Mouse (Mus musculus) neural tube, embryonic 13.5 days (tissue): ENCODE results near the gene Myo18b. TPM values are rescaled to one million over a fixed set of nuclear protein-coding genes. Genes with fewer than 3 reads are reported as not detected.

Experiments used
- ATAC-seq: fragments of 200-750 bp; cut with Nextera tagmentation; 2 replicates; pipeline ENCODE4 v1.8.0; 2017; ENCODE audit warnings: low read depth, mild to moderate bottlenecking, moderate TSS enrichment, moderate library complexity
- H3K27ac ChIP-seq: fragments of 300-500 bp; sonication (generic); replicated peaks from 2 replicates; pipeline ENCODE4 v1.5.1; 2015; ENCODE audit warnings: moderate library complexity, mild to moderate bottlenecking, inconsistent platforms
- H3K27me3 ChIP-seq: fragments of 300-500 bp; sonication (generic); 2 replicates; pipeline ENCODE4 v1.6.1; 2015; ENCODE audit warnings: mild to moderate bottlenecking, inconsistent platforms
- H3K36me3 ChIP-seq: fragments of 300-500 bp; sonication (generic); 2 replicates; pipeline ENCODE4 v1.6.1; 2015; ENCODE audit warnings: mild to moderate bottlenecking, inconsistent platforms
- H3K4me1 ChIP-seq: fragments of 300-500 bp; sonication (generic); replicated peaks from 2 replicates; pipeline ENCODE4 v1.6.1; 2015; ENCODE audit warnings: inconsistent platforms
- H3K4me2 ChIP-seq: fragments of 300-500 bp; sonication (generic); 2 replicates; pipeline ENCODE4 v1.6.1; 2015; ENCODE audit warnings: inconsistent platforms, mild to moderate bottlenecking, moderate library complexity
- H3K4me3 ChIP-seq: fragments of 300-500 bp; sonication (generic); 2 replicates; pipeline ENCODE4 v1.5.1; 2015; ENCODE audit warnings: mild to moderate bottlenecking, inconsistent platforms
- H3K9ac ChIP-seq: fragments of 300-500 bp; sonication (generic); 2 replicates; pipeline ENCODE4 v1.6.1; 2015; ENCODE audit warnings: moderate library complexity, mild to moderate bottlenecking, inconsistent platforms
- H3K9me3 ChIP-seq: fragments of 300-500 bp; sonication (generic); 2 replicates; pipeline ENCODE4 v1.6.1; 2016; ENCODE audit warnings: inconsistent platforms
- WGBS: fragments of 180-500 bp; shearing (Covaris S2); methylation state at CpG from one replicate; pipeline ENCODE4 v1.1.7; 2015; 5-methylcytosine and 5-hydroxymethylcytosine counted together
- polyA plus RNA-seq: library from polyadenylated mRNA; unstranded; fragments of >200 nt; fragmentation: Nextera tagmentation; extraction: Ambion mirVana; gene quantifications from 2 replicates; pipeline ENCODE4 v1.2.1, GENCODE M21; 2015

Gene Myo18b
- polyA plus RNA-seq, 1 experiment from 2014 or later, result 1.4 TPM

- no peaks in the 10 kb centered on the region for H3K36me3 ChIP-seq
- ATAC-seq, result peak; percentile 30; the same call in 1 of the 2 replicates
- H3K9ac ChIP-seq, result peak overlapping the region; percentile 52
- 0 out of 2 replicates have a peak, but pooled peaks cover 8% of the 10 kb centered on the region for H3K27me3 ChIP-seq
- H3K4me3 ChIP-seq, result peak overlapping the region; percentile 16
- H3K4me2 ChIP-seq, result peak overlapping the region; percentile 53
- 1% methylated on average over 15 of the region's 15 CpGs for WGBS
- H3K9me3 ChIP-seq, result no peaks in the 10 kb centered on the region
- peaks cover 39% of the 10 kb centered on the region for H3K4me1 ChIP-seq
- H3K27ac ChIP-seq, result 0 out of 2 replicates have a peak overlapping the region, but pooled peaks have one; percentile 10
Measured at GRCm38 (mm10) chr5:112655986-112656541, 240.1 kb downstream of the Myo18b start.

- no peak overlapping the region for H3K27ac ChIP-seq
Measured at GRCm38 (mm10) chr5:112655529-112655928, 240.6 kb downstream of the Myo18b start.

GRCm38 (mm10) chr5:112652036-112652435, 244.1 kb downstream of the Myo18b start:
- ATAC-seq, result no peak

More at GRCm38 (mm10) chr5:112655529-112655928, 240.6 kb downstream of the Myo18b start:
- H3K4me1 ChIP-seq, result peaks cover 35% of the 10 kb centered on the region
- 3% methylated on average over 14 of the region's 14 CpGs for WGBS
- H3K36me3 ChIP-seq, result no peaks in the 10 kb centered on the region
- H3K4me2 ChIP-seq, result peak overlapping the region; percentile 53
- peak overlapping the region; percentile 52 for H3K9ac ChIP-seq
- H3K9me3 ChIP-seq, result no peaks in the 10 kb centered on the region
- 0 out of 2 replicates have a peak, but pooled peaks cover 8% of the 10 kb centered on the region for H3K27me3 ChIP-seq
- H3K4me3 ChIP-seq, result peak overlapping the region; percentile 16
- ATAC-seq, result peak; percentile 71

DNA sequence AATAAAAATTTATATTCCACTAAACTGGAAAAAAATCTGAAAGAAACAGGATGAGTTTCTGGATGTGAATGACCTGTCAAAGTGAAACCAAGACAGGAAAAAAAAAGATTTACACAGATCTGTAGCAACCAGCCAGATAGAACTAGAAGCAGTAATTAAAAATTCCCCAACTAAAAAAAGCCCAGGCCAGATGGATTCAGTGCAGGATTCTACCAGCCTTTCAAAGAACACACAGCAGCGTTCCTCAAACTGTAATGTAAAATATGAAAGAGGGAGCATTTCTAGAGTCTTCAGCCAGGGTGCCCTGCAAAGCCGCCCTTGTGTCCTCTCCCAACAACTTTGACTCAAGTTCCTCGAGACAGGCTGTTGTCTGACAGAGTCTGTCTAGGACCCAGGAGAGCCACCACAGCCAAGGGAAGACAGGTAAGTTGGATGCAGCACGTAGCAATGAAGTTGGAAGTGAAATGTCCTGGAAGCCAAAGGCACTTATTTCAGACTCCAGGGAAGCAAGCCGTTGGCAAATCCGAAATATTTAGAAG, 246.9 kb downstream of the Myo18b start:
- peaks cover 4% of the 10 kb centered on the region; the same call in 1 of the 2 replicates for H3K27me3 ChIP-seq
- H3K9me3 ChIP-seq, result no peaks in the 10 kb centered on the region; the same call in 1 of the 2 replicates
- H3K27ac ChIP-seq, result no peak overlapping the region
- no peak for ATAC-seq
- H3K4me2 ChIP-seq, result no peak overlapping the region
- WGBS, result 90% methylated on average over 6 of the region's 6 CpGs
- peaks cover 12% of the 10 kb centered on the region for H3K4me1 ChIP-seq
- H3K9ac ChIP-seq, result no peak overlapping the region
- H3K36me3 ChIP-seq, result no peaks in the 10 kb centered on the region
- H3K4me3 ChIP-seq, result no peak overlapping the region

More at GRCm38 (mm10) chr5:112652036-112652435, 244.1 kb downstream of the Myo18b start:
- Histone ChIP-seq H3K4me1 (peaks cover 30% of the 10 kb centered on the region), H3K36me3 (no peaks in the 10 kb centered on the region), H3K27me3 (peaks cover 8% of the 10 kb centered on the region; the same call in 1 of the 2 replicates), H3K4me3 (no peak overlapping the region), H3K4me2 (no peak overlapping the region), H3K9ac (no peak overlapping the region), H3K9me3 (no peaks in the 10 kb centered on the region; the same call in 1 of the 2 replicates), H3K27ac (no peak overlapping the region)
- WGBS, result 75% methylated on average over 4 of the region's 4 CpGs

DNA sequence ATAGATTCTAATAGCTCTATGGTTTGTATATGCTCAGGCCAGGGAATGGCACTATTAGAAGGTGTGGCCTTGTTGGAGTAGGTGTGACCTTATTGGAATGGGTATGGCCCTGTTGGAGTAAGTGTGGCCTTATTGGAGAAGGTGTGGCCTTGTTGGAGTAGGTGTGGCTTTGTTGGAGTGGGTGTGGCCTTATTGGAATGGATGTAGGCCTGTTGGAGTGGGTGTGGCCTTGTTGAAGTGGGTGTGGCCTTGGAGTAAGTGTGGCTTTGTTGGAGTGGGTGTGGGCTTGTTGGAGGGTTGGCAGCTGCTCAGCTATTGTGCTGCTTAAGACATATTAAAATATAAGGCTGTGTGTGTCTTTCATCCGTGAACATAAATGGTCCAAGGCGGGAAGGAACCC, 249.3 kb downstream of the Myo18b start:
- no peak for ATAC-seq
- Histone ChIP-seq H3K4me2 (no peak overlapping the region), H3K9ac (no peak overlapping the region), H3K9me3 (no peaks in the 10 kb centered on the region; the same call in 1 of the 2 replicates), H3K27me3 (no peaks in the 10 kb centered on the region; the same call in 1 of the 2 replicates), H3K4me3 (no peak overlapping the region), H3K4me1 (peaks cover 13% of the 10 kb centered on the region), H3K36me3 (no peaks in the 10 kb centered on the region), H3K27ac (no peak overlapping the region)
- 64% methylated on average over 2 of the region's 2 CpGs for WGBS

DNA sequence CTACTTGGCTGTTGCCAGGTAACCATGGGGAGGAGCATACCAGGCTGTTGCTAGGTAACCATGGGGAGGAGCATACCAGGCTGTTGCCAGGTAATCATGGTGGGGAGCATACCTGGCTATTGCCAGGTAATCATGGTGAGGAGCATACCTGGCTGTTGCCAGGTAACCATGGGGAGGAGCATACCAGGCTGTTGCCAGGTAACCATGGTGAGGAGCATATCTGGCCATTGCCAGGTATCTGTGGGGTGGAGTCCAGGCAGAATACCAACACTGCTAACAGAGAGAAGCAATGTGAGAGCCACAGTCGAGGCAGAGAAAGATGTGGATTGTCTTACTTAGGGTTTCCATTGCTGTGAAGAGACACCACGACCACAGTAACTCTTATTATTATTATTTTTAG, 250.6 kb downstream of the Myo18b start:
- peaks cover 19% of the 10 kb centered on the region for H3K4me1 ChIP-seq
- ATAC-seq, result no peak
- H3K27ac ChIP-seq, result no peak overlapping the region
- H3K9ac ChIP-seq, result no peak overlapping the region
- no peak overlapping the region for H3K4me3 ChIP-seq
- no peaks in the 10 kb centered on the region; the same call in 1 of the 2 replicates for H3K27me3 ChIP-seq
- WGBS, result 95% methylated on average over 2 of the region's 2 CpGs
- H3K9me3 ChIP-seq, result no peaks in the 10 kb centered on the region; the same call in 1 of the 2 replicates
- H3K4me2 ChIP-seq, result no peak overlapping the region
- no peaks in the 10 kb centered on the region for H3K36me3 ChIP-seq

DNA sequence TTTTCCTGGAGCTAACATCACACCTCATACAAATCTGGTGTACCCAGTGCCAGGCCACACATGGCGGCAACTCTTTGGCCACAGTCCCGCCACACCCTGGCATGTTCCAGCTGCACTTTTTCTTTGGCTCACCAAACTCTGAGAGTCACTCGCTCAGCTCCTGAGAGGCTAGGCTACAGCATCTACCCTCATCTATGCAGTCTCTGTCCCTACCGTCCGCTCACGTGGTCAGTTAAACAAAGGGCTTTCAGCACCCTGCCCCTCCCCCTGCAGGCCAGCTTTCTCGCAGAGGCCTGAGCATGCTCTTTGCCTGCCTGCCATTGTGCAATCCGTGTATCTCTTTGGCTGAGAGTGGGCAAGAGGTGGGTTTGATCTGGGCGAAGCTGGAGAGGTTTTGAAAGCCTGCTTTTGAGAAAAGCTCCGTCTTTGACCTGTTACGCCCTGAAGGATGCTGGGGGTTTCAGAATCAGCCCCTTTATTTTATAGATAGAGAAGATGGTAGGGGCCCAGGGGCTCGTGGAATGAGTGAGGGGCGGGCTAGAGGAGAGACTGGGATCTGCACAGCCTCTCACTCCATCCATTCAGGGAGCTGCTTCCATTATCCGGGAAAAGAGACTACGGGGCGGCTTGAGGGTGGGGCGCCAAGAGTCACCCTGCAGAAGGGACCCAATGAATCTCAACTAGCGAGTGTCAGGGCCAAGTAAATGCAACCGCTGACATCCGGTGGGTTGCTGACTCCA, 252.5 kb downstream of the Myo18b start:
- ATAC-seq, result peak; percentile 47; the same call in 1 of the 2 replicates
- 28% methylated on average over 20 of the region's 20 CpGs for WGBS
- Histone ChIP-seq H3K27ac (peak overlapping the region; percentile 59), H3K27me3 (no peaks in the 10 kb centered on the region), H3K9me3 (no peaks in the 10 kb centered on the region; the same call in 1 of the 2 replicates), H3K4me3 (no peak overlapping the region), H3K9ac (0 out of 2 replicates have a peak overlapping the region, but pooled peaks have one; percentile 2), H3K4me2 (peak overlapping the region; percentile 16), H3K4me1 (peaks cover 22% of the 10 kb centered on the region), H3K36me3 (no peaks in the 10 kb centered on the region)

DNA sequence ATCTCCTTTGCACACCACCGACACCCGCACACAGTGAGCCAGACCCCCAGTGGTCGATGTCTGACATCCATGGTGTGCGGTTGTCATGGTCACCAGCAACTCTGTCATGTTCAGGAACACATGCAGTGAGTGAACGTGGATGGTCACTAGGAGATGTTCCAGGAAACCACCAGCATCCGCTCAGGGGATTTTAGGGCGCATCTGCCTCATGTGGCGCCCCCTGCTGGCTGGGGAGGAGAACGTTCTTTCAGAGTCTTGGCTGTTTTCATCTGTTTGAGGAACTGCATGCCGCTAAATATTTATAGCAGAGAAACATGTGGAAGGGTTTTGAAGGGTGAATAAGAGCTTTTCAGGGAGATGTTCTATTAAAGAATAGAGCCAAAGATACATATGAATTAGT, 253.4 kb downstream of the Myo18b start:
- Histone ChIP-seq H3K27ac (no peak overlapping the region), H3K4me2 (no peak overlapping the region), H3K4me1 (peaks cover 27% of the 10 kb centered on the region), H3K27me3 (no peaks in the 10 kb centered on the region), H3K9ac (no peak overlapping the region), H3K9me3 (no peaks in the 10 kb centered on the region), H3K36me3 (no peaks in the 10 kb centered on the region), H3K4me3 (no peak overlapping the region)
- WGBS, result 65% methylated on average over 10 of the region's 10 CpGs
- no peak for ATAC-seq

DNA sequence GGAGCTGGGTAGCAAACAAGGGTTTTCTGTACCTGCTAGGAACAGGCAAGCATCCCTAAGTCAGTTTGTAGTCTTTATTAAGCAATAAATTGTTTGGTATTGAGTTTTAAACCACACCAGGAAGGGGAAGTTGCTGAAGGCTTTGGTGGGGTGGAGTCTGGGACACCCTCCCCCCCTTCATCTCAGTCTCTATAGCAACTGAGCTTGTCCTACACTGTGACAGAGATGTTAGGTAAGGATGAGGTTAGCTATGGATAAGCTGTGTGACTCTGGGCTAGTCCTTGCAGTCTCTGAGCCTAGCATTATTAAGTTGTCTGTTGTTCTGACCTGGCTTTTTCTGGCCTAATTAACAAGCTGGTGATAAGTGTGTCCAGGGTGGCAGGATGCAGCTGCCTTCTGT, 254.4 kb downstream of the Myo18b start:
- ATAC-seq, result no peak
- Histone ChIP-seq H3K4me1 (peaks cover 27% of the 10 kb centered on the region), H3K27me3 (no peaks in the 10 kb centered on the region), H3K9me3 (no peaks in the 10 kb centered on the region), H3K4me3 (no peak overlapping the region), H3K36me3 (no peaks in the 10 kb centered on the region), H3K9ac (no peak overlapping the region), H3K4me2 (no peak overlapping the region), H3K27ac (no peak overlapping the region)

GRCm38 (mm10) chr5:112641131-112641530, 255.0 kb downstream of the Myo18b start:
- ATAC-seq, result no peak
- Histone ChIP-seq H3K36me3 (no peaks in the 10 kb centered on the region), H3K4me3 (no peak overlapping the region), H3K27ac (no peak overlapping the region), H3K4me1 (peaks cover 27% of the 10 kb centered on the region), H3K9me3 (no peaks in the 10 kb centered on the region), H3K27me3 (no peaks in the 10 kb centered on the region), H3K4me2 (peak overlapping the region; percentile 14; the same call in 1 of the 2 replicates), H3K9ac (no peak overlapping the region)
- 8% methylated on average over 20 of the region's 20 CpGs for WGBS

DNA sequence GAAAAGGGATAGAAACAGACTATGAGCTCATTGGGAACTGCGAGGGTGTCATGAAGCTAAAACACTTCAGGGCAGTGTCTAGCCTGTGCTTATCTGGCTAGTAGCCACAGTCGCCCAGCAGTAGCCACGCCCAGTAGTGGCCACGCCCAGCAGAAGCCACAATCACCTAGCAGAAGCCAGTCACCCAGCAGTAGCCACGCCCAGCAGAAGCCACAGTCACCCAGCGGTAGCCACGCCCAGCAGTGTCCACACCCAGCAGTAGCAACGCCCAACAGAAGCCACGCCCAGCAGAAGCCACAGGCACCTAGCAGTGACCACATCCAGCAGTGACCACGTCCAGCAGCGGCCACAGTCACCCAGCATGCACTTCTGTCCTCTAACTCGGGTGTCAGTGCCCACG, 255.5 kb downstream of the Myo18b start:
- Histone ChIP-seq H3K4me2 (peak overlapping the region; percentile 14; the same call in 1 of the 2 replicates), H3K27me3 (no peaks in the 10 kb centered on the region), H3K4me1 (peaks cover 27% of the 10 kb centered on the region), H3K36me3 (no peaks in the 10 kb centered on the region), H3K4me3 (no peak overlapping the region), H3K27ac (no peak overlapping the region), H3K9me3 (no peaks in the 10 kb centered on the region), H3K9ac (no peak overlapping the region)
- no peak for ATAC-seq
- WGBS, result 16% methylated on average over 13 of the region's 13 CpGs
